Mouse (Mus musculus) hindbrain, embryonic 13.5 days (tissue): ENCODE data around the gene Trim9. TPM values are rescaled to one million over a fixed set of nuclear protein-coding genes. Genes with fewer than 3 reads are reported as not detected.

Experiments used
- ATAC-seq: fragments of 200-750 bp; cut with Nextera tagmentation; 2 replicates; pipeline ENCODE4 v1.8.0; 2017; ENCODE audit warnings: moderate TSS enrichment; ENCODE audit not compliant: low FRiP score
- H3K27ac ChIP-seq: fragments of 300-500 bp; sonication (generic); 2 replicates; pipeline ENCODE4 v1.5.1; 2015; ENCODE audit warnings: inconsistent platforms, mild to moderate bottlenecking, moderate library complexity
- H3K27me3 ChIP-seq: fragments of 300-500 bp; sonication (generic); 2 replicates; pipeline ENCODE4 v1.6.1; 2015; ENCODE audit warnings: mild to moderate bottlenecking, inconsistent platforms
- H3K36me3 ChIP-seq: fragments of 300-500 bp; sonication (generic); 2 replicates; pipeline ENCODE4 v1.6.1; 2015; ENCODE audit warnings: mild to moderate bottlenecking, inconsistent platforms
- H3K4me1 ChIP-seq: fragments of 300-500 bp; sonication (generic); replicated peaks from 2 replicates; pipeline ENCODE4 v1.6.1; 2015; ENCODE audit warnings: inconsistent platforms
- H3K4me2 ChIP-seq: fragments of 300-500 bp; sonication (generic); 2 replicates; pipeline ENCODE4 v1.6.1; 2015; ENCODE audit warnings: inconsistent platforms, mild to moderate bottlenecking, moderate library complexity
- H3K4me3 ChIP-seq: fragments of 300-500 bp; sonication (generic); 2 replicates; pipeline ENCODE4 v1.5.1; 2015; ENCODE audit warnings: mild to moderate bottlenecking, inconsistent platforms
- H3K9ac ChIP-seq: fragments of 300-500 bp; sonication (generic); 2 replicates; pipeline ENCODE4 v1.6.1; 2015; ENCODE audit warnings: mild to moderate bottlenecking, inconsistent platforms
- H3K9me3 ChIP-seq: fragments of 300-500 bp; sonication (generic); 2 replicates; pipeline ENCODE4 v1.6.1; 2016; ENCODE audit warnings: inconsistent platforms
- WGBS: fragments of 180-500 bp; shearing (Covaris S2); methylation state at CpG from one replicate; pipeline ENCODE4 v1.1.7; 2015; 5-methylcytosine and 5-hydroxymethylcytosine counted together
- polyA plus RNA-seq: library from polyadenylated mRNA; unstranded; fragments of >200 nt; fragmentation: Nextera tagmentation; extraction: Ambion mirVana; gene quantifications from 2 replicates; pipeline ENCODE4 v1.2.1, GENCODE M21; 2015

The Trim9 gene
- polyA plus RNA-seq, 1 experiment from 2014 or later, result 57.7 TPM

DNA sequence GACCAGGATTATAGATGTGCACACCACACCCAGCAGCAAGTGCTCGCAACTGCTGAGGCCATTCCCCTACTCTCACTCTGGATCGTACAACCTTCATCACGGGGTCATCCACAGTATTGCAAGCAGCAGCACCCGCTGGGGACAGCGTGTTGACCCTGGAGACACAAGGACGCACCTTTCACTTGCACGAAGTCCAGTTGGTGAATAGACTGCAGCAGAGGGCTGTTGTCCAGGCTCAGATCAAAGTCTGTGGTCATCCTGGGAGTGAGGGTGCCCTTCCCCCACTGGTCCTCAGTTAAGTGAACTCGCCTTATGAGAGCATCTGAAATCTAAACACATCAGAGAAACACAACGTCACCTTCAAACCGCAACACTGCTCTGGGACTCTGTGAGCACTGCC lies 67.0 kb downstream of the Trim9 start:
- Histone ChIP-seq H3K4me2 (no peak overlapping the region), H3K4me3 (no peak overlapping the region), H3K9ac (no peak overlapping the region), H3K36me3 (peaks cover 25% of the 10 kb centered on the region), H3K9me3 (no peaks in the 10 kb centered on the region), H3K27ac (no peak overlapping the region), H3K4me1 (peaks cover 9% of the 10 kb centered on the region; the same call in 1 of the 2 replicates), H3K27me3 (no peaks in the 10 kb centered on the region)
- WGBS, result 90% methylated on average over 10 of the region's 10 CpGs
- ATAC-seq, result no peak

DNA sequence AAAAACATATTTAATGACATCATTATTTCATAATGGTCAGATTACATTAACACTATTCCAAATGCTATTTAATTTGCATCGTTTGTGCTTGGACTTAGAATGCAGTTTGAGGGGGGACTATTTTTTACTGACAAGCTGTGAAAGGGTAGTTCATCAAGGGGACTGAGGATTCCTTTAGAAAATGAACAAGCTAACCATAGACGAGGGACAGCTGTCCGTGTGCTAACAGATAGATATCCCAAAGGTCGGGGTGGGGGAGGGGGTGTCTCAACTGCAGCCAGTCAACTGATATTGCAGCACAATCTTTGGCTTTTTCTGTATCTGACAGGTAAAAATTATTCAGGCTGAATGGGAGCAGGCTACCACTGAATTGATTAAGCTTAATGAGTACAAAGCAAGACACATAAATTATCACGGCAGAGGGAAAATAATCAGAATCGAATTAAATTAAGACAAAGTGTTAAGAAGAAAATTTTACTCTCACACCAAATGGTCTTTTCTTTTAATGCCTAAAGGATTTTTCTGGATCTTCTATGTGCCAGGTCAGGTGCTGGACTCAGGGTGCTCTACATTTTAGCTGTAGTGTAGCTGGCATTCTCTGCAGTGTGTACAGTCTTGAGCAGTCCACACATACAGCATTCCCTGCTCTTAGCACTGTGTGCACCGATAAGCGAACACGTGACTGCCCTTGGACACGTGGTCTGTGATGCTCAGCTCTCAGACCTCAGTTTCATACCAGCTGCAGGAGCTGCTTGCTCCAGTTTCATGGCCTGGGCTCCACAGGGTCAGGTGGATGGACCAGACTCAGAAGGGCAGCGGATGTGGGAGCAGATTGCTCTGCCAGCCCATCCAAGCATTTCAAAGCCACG lies 70.1 kb downstream of the Trim9 start:
- Histone ChIP-seq H3K9me3 (no peaks in the 10 kb centered on the region), H3K27ac (no peak overlapping the region; the same call in 1 of the 2 replicates), H3K4me3 (no peak overlapping the region), H3K9ac (no peak overlapping the region), H3K4me1 (peaks cover 9% of the 10 kb centered on the region; the same call in 1 of the 2 replicates), H3K4me2 (no peak overlapping the region), H3K36me3 (peaks cover 25% of the 10 kb centered on the region), H3K27me3 (no peaks in the 10 kb centered on the region)
- ATAC-seq, result no peak
- WGBS, result 62% methylated on average over 12 of the region's 12 CpGs

- Histone ChIP-seq H3K4me1 (0 out of 2 replicates have a peak, but pooled peaks cover 3% of the 10 kb centered on the region), H3K4me2 (no peak overlapping the region), H3K27ac (no peak overlapping the region), H3K4me3 (no peak overlapping the region), H3K36me3 (peaks cover 45% of the 10 kb centered on the region), H3K9ac (no peak overlapping the region), H3K9me3 (no peaks in the 10 kb centered on the region), H3K27me3 (0 out of 2 replicates have a peak, but pooled peaks cover 3% of the 10 kb centered on the region)
- 86% methylated on average over 6 of the region's 6 CpGs for WGBS
- no peak for ATAC-seq
These were observed 77.7 kb downstream of the Trim9 start for GRCm38 (mm10) chr12:70269724-70270123.

DNA sequence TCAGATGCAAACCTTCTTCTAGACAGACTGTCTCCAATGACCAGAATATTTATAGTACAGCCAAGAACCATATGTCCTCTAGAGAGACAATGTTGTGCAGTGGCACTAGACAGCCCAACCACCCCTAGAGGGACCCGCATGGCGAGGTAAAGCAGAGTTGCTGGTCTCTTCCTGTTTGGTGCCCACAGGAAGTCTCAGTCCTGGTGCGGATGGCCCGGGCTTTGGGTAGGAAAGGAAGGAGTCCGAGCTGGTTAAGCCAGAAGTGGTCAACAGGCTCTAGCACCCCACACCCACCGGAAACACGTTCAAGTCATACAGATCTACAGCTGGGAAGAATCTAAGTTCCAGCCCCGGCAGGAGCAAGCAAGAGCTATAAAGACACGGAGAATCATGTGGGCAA lies 80.1 kb downstream of the Trim9 start:
- Histone ChIP-seq H3K27ac (no peak overlapping the region), H3K4me2 (no peak overlapping the region), H3K4me1 (0 out of 2 replicates have a peak, but pooled peaks cover 3% of the 10 kb centered on the region), H3K9ac (no peak overlapping the region), H3K4me3 (no peak overlapping the region), H3K27me3 (0 out of 2 replicates have a peak, but pooled peaks cover 3% of the 10 kb centered on the region), H3K9me3 (no peaks in the 10 kb centered on the region), H3K36me3 (peaks cover 44% of the 10 kb centered on the region)
- WGBS, result 87% methylated on average over 9 of the region's 9 CpGs
- no peak for ATAC-seq

DNA sequence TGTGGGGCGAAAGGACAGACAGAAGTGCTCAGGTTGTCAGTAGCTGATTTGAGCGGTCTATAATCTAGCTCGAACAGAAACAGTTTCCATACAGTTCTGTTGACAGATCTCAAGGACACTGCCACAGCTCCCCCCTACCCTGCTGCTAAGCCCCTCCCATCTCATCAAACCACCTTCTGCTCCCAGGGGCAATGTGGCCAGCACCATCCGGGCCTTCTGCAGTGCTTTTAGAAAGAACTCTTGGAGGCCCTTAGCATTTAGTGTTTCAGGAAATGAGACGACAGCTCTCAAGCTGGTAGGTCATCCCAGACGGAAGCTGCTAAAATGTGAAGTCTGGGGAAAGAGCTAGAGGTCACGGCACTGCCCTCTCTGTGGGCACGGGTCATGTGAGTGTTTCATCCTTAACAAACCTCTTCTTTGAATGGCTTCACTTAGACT lies 80.9 kb downstream of the Trim9 start:
- no peaks in the 10 kb centered on the region for H3K9me3 ChIP-seq
- no peak overlapping the region for H3K4me3 ChIP-seq
- no peak for ATAC-seq
- 0 out of 2 replicates have a peak, but pooled peaks cover 3% of the 10 kb centered on the region for H3K27me3 ChIP-seq
- peaks cover 38% of the 10 kb centered on the region for H3K36me3 ChIP-seq
- no peak overlapping the region for H3K27ac ChIP-seq
- no peak overlapping the region for H3K9ac ChIP-seq
- no peak overlapping the region for H3K4me2 ChIP-seq
- 0 out of 2 replicates have a peak, but pooled peaks cover 3% of the 10 kb centered on the region for H3K4me1 ChIP-seq
- 39% methylated on average over 8 of the region's 8 CpGs for WGBS

GRCm38 (mm10) chr12:70263721-70264120 lies 83.7 kb downstream of the Trim9 start:
- no peak for ATAC-seq
- Histone ChIP-seq H3K36me3 (peaks cover 34% of the 10 kb centered on the region), H3K4me2 (no peak overlapping the region), H3K27me3 (0 out of 2 replicates have a peak, but pooled peaks cover 3% of the 10 kb centered on the region), H3K27ac (no peak overlapping the region), H3K9ac (no peak overlapping the region), H3K4me1 (0 out of 2 replicates have a peak, but pooled peaks cover 3% of the 10 kb centered on the region), H3K9me3 (no peaks in the 10 kb centered on the region), H3K4me3 (no peak overlapping the region)
- WGBS, result 15% methylated on average over 7 of the region's 7 CpGs

- H3K9ac ChIP-seq, result no peak overlapping the region
- H3K27ac ChIP-seq, result no peak overlapping the region
- WGBS, result 94% methylated on average over 17 of the region's 17 CpGs
- H3K4me1 ChIP-seq, result 0 out of 2 replicates have a peak, but pooled peaks cover 3% of the 10 kb centered on the region
- no peaks in the 10 kb centered on the region for H3K9me3 ChIP-seq
- no peak overlapping the region for H3K4me2 ChIP-seq
- no peak overlapping the region for H3K4me3 ChIP-seq
- H3K36me3 ChIP-seq, result peaks cover 25% of the 10 kb centered on the region
- H3K27me3 ChIP-seq, result no peaks in the 10 kb centered on the region
- ATAC-seq, result no peak
These were observed 85.0 kb downstream of the Trim9 start for GRCm38 (mm10) chr12:70262271-70262953.

- Histone ChIP-seq H3K4me3 (no peak overlapping the region), H3K4me2 (no peak overlapping the region), H3K9me3 (no peaks in the 10 kb centered on the region), H3K27ac (no peak overlapping the region), H3K9ac (no peak overlapping the region), H3K4me1 (peaks cover 27% of the 10 kb centered on the region), H3K36me3 (peaks cover 17% of the 10 kb centered on the region), H3K27me3 (no peaks in the 10 kb centered on the region)
- no peak for ATAC-seq
- 79% methylated on average over 15 of the region's 15 CpGs for WGBS
These were observed 96.1 kb downstream of the Trim9 start for GRCm38 (mm10) chr12:70251210-70251884.

DNA sequence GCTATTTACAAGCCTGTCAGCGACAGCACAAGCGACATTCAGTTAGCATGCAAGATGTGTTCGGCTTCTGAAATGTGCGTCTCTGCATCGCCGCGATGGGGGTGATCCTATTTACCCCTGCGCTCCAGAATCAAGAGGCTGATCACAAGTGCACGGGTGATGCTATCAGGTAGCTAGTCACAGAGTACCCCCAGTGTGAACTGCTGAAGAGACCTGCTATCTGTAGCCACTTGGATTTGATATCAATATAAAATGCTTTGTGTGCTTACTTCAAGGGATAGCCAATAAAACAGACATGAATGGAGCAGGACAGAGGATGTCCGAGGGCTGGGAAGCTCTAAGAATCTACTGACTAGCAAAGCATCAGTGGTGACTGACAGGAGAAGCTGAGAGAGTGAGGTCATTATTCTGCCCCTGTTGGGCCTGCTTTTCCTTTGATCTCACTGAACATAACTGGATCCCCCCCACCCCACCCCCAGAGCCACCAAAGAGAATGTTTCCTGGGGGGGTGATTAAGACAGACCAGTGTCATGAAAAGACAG lies 97.7 kb downstream of the Trim9 start:
- Histone ChIP-seq H3K4me2 (no peak overlapping the region), H3K27me3 (no peaks in the 10 kb centered on the region), H3K4me3 (no peak overlapping the region), H3K36me3 (peaks cover 24% of the 10 kb centered on the region), H3K9ac (peak overlapping the region; percentile 30; the same call in 1 of the 2 replicates), H3K27ac (peak overlapping the region; percentile 44), H3K9me3 (no peaks in the 10 kb centered on the region), H3K4me1 (peaks cover 27% of the 10 kb centered on the region)
- WGBS, result 71% methylated on average over 10 of the region's 10 CpGs
- ATAC-seq, result no peak

DNA sequence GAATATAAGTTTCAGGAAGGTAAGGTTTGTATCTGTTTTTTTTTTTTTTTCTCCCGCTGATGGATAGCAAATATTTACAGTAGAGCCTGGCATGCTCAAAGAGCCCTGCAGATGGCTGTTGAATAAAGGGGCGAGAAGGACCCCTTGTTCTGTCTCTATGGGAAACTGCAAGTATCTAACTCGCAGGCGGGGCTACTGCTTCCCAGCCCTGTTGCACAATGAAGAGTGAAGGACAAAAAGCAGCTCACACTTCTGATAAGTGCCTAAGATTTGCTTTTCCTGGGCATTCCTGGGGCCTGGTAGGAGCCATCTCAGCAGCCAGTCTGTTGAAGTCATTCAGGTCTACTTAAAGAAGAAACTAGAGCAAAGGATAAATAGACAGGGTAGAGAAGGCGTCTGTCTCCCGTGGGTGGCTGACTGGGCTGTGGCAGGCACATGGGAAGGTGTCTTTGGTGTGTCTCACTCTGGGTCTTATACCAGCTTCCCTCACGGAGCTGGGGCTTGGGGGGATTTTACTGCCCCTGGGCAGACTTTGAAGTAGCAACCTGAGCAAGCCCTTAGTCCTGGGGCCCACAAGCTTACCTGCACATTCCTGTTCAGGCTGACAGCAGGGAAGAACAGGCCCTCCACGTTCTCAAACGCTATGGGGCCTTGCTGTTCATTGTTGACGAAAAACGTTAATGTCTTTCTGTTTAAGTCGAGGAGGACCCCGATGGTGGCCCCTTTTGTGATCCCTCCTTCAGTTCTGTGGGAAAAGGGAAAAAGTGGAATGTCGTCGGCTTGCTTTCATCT lies 99.5 kb downstream of the Trim9 start:
- Histone ChIP-seq H3K9me3 (no peaks in the 10 kb centered on the region), H3K9ac (peak overlapping the region; percentile 36; the same call in 1 of the 2 replicates), H3K4me2 (no peak overlapping the region), H3K4me1 (peaks cover 29% of the 10 kb centered on the region), H3K27ac (peak overlapping the region; percentile 71), H3K36me3 (peaks cover 24% of the 10 kb centered on the region), H3K4me3 (no peak overlapping the region), H3K27me3 (no peaks in the 10 kb centered on the region)
- peak; percentile 71; the same call in 1 of the 2 replicates for ATAC-seq
- 29% methylated on average over 15 of the region's 15 CpGs for WGBS

DNA sequence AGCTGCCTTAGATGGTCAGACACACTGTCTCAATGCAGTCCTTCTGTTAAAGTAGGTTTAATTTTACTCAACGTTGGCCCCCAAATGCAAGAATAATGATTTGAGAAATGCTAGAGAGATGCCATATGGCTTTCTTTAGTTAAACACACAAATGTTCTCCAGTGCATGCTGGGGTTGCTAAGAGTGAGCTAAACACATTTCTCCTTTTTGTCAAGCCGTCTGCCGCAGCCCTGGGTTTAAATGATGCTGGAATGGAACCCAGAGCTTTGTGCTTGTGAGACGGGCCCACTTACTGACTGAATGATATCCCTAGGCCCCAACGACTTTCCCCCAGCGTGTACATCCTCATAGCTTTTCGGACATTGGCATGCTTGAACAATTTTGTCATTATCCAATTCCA lies 104.9 kb downstream of the Trim9 start:
- Histone ChIP-seq H3K9me3 (no peaks in the 10 kb centered on the region), H3K36me3 (peaks cover 9% of the 10 kb centered on the region), H3K9ac (no peak overlapping the region), H3K4me1 (peaks cover 11% of the 10 kb centered on the region), H3K4me2 (no peak overlapping the region), H3K27me3 (no peaks in the 10 kb centered on the region), H3K4me3 (no peak overlapping the region), H3K27ac (no peak overlapping the region)
- 88% methylated on average over 7 of the region's 7 CpGs for WGBS
- ATAC-seq, result no peak
